Mouse (Mus musculus): ENCODE data around the gene Rhox4a2. TPM values are rescaled to one million over a fixed set of nuclear protein-coding genes. Genes with fewer than 3 reads are reported as not detected.

Gene Rhox4a2
- polyA plus RNA-seq (2017; shearing (Covaris generic)), result not detected

DNA sequence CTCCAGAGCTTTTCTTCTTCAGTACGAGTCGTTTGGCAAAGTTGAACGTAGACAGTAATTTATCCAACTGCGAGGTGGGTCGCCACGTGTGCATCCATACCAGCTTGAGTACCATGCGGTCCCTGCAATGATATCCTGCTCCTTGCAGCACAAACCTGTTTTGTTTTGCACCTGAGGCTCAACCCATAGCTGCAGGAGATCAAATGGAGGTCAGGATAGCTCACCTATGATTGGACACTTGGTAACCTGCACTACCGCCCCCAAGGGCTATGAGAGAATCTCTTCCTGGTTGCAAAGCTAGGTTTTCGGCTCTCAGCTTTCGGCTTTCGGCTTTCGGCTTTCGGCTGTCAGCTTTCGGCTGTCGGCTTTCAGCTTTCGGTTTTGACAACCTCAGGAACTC lies at the start of gene Rhox4a2:
Gene Rhox4a2 (plus strand): TSS at position 301 of the 400 bp plus-strand sequence.

DNA sequence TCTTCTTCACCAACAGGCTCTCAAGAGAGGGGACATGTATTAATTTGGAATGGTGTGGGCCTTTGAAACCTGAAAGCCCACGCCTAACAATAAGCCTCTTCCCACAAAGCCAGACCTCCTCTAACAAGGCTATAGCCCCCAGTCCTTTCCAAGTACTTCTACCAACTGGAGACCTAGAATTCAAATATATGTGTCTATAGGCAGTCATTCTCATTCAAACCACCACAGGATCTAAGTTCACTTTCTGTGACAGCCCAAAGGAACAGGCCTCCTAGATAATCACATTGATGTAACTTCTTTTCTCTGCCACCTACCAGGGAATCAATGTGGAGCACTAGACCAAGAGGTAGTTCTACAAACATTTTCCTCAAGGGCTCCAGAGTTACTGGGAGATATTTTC lies 10.9 kb upstream of the Rhox4a2 start, which contains the start of gene Rhox3a2:
Gene Rhox3a2 (plus strand): TSS at position 301 of the 400 bp plus-strand sequence.

DNA sequence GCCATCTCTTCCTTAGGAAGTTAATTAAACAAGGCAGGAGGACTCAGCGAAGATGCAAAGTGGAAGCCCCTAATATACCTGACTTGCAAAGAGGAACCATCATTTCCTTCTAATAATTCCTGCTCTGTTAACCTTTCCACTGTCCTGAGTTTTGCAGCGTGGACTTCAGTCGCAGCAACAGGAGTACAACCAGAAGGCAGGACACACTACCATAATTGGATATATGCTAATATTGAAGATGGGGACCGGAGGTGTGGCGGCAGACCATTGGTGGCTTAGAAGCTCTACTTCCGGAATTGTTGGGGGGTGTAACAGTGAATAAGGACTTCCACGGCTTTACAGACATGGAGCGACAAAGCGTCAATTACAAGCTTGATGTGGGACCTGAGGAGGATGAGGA lies 21.1 kb downstream of the Rhox4a2 start, which contains the start of gene Rhox2b:
Gene Rhox2b (plus strand): TSS at position 301 of the 400 bp plus-strand sequence.

DNA sequence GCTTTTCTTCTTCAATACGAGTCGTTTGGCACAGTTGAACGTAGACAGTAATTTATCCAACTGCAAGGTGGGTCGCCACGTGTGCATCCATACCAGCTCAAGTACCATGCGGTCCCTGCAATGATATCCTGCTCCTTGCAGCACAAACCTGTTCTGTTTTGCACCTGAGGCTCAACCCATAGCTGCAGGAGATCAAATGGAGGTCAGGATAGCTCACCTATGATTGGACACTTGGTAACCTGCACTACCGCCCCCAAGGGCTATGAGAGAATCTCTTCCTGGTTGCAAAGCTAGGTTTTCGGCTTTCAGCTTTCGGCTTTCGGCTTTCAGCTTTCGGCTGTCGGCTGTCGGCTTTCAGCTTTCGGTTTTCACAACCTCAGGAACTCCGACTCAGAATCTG lies 41.5 kb downstream of the Rhox4a2 start, which contains the start of gene Rhox4b:
Gene Rhox4b (plus strand): TSS at position 301 of the 400 bp plus-strand sequence.

Other genes starting within 250 kb of the Rhox4a2 start
- not detected for gene Akap14, start 222.0 kb upstream of the Rhox4a2 start, polyA plus RNA-seq (2017; shearing (Covaris generic))
- gene Ndufa1, start 199.7 kb upstream of the Rhox4a2 start, polyA plus RNA-seq (2017; shearing (Covaris generic)), result 177 TPM
- 2.8 TPM for gene Rnf113a1, start 199.6 kb upstream of the Rhox4a2 start, polyA plus RNA-seq (2017; shearing (Covaris generic))
- not detected for gene Gm9, start 179.8 kb upstream of the Rhox4a2 start, polyA plus RNA-seq (2017; shearing (Covaris generic))
- not detected for gene Rhox1, start 168.6 kb upstream of the Rhox4a2 start, polyA plus RNA-seq (2017; shearing (Covaris generic))
- not detected for gene Rhox2a, start 145.9 kb upstream of the Rhox4a2 start, polyA plus RNA-seq (2017; shearing (Covaris generic))
- not detected for gene Rhox3a, start 140.9 kb upstream of the Rhox4a2 start, polyA plus RNA-seq (2017; shearing (Covaris generic))
- 1.2 TPM for gene Rhox4a, start 125.5 kb upstream of the Rhox4a2 start, polyA plus RNA-seq (2017; shearing (Covaris generic))
- gene Rhox3a2, start 10.8 kb upstream of the Rhox4a2 start, polyA plus RNA-seq (2017; shearing (Covaris generic)), result not detected
- gene Rhox2b, start 21.2 kb downstream of the Rhox4a2 start, polyA plus RNA-seq (2017; shearing (Covaris generic)), result not detected
- not detected for gene Rhox4b, start 41.6 kb downstream of the Rhox4a2 start, polyA plus RNA-seq (2017; shearing (Covaris generic))
- gene Rhox2c, start 62.8 kb downstream of the Rhox4a2 start, polyA plus RNA-seq (2017; shearing (Covaris generic)), result not detected
- not detected for gene Rhox3c, start 67.7 kb downstream of the Rhox4a2 start, polyA plus RNA-seq (2017; shearing (Covaris generic))
- 0.39 TPM for gene Rhox4c, start 89.5 kb downstream of the Rhox4a2 start, polyA plus RNA-seq (2017; shearing (Covaris generic))
- gene Rhox2d, start 102.6 kb downstream of the Rhox4a2 start, polyA plus RNA-seq (2017; shearing (Covaris generic)), result not detected
- gene Rhox4d, start 123.5 kb downstream of the Rhox4a2 start, polyA plus RNA-seq (2017; shearing (Covaris generic)), result 0.60 TPM
- gene Rhox2e, start 139.6 kb downstream of the Rhox4a2 start, polyA plus RNA-seq (2017; shearing (Covaris generic)), result not detected
- not detected for gene Rhox3e, start 151.2 kb downstream of the Rhox4a2 start, polyA plus RNA-seq (2017; shearing (Covaris generic))
- not detected for gene Rhox4e, start 166.6 kb downstream of the Rhox4a2 start, polyA plus RNA-seq (2017; shearing (Covaris generic))
- gene Rhox2f, start 180.6 kb downstream of the Rhox4a2 start, polyA plus RNA-seq (2017; shearing (Covaris generic)), result 0.84 TPM
- gene Rhox3f, start 190.1 kb downstream of the Rhox4a2 start, polyA plus RNA-seq (2017; shearing (Covaris generic)), result not detected
- not detected for gene Rhox4f, start 216.9 kb downstream of the Rhox4a2 start, polyA plus RNA-seq (2017; shearing (Covaris generic))
- not detected for gene Rhox3g, start 237.8 kb downstream of the Rhox4a2 start, polyA plus RNA-seq (2017; shearing (Covaris generic))